Mouse (Mus musculus) retina, postnatal 7 days (tissue): ENCODE data around the gene Sap30.

Source experiments
- DNase-seq: peaks from one replicate; pipeline ENCODE4 v3.0.0-alpha.2; 2012; ENCODE audit warnings: low read depth, low spot score

Gene Sap30

DNA sequence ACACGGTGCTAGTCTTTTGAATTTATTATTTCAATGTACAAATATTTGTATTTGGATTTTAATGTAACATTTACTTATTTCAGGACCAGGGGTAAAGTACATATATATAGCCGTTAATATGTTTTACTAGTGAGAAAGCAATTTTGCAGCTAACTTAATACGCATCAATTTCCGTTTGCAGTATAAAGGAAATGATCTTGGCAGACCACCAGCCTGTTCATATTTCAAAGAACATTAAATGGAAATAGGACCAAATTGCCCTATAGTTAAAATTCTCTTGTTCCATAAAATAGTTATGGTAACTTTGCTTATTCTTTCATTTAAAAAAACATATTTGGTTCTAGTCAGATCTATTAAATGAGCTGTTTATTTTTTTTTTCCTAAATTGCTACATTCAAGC, 46.5 kb downstream of the Sap30 start:
- DNase-seq: no peak

DNA sequence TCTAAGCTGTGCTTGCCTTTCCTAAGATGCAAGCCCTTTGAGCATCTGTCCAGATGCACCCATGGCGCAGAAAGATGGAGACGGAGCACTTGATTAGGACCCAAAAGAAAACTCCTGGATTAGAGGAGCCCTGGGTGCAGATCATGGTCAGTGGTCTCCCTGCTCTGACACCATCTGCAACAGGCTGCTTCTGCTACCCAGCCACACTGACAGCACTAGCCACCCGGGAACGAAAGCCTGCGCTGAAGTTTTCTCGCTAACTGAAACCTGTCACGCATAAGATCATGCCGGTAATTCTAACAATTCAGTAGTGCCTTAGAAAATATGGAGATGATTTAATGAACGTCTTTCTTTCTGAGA, 51.2 kb downstream of the Sap30 start:
- no peak for DNase-seq

GRCm38 (mm10) chr8:57435768-57436436, 51.8 kb downstream of the Sap30 start:
- no peak for DNase-seq

GRCm38 (mm10) chr8:57432802-57433201, 54.9 kb downstream of the Sap30 start:
- DNase-seq: no peak
